Mouse (Mus musculus) hindbrain, embryonic 10.5 days (tissue): ENCODE results near the gene Nphp1. TPM values are rescaled to one million over a fixed set of nuclear protein-coding genes. Genes with fewer than 3 reads are reported as not detected.

Experiments used
- DNase-seq: peaks from one replicate; pipeline ENCODE4 v3.0.0-alpha.2; 2017; ENCODE audit warnings: low spot score
- H3K27ac ChIP-seq: fragments of 300-500 bp; sonication (generic); 2 replicates; pipeline ENCODE4 v1.5.1; 2016; ENCODE audit warnings: mild to moderate bottlenecking, moderate library complexity
- H3K27me3 ChIP-seq: fragments of 300-500 bp; sonication (generic); 2 replicates; pipeline ENCODE4 v1.6.1; 2016; ENCODE audit warnings: mild to moderate bottlenecking; ENCODE audit not compliant: poor library complexity, insufficient read depth, severe bottlenecking
- H3K36me3 ChIP-seq: fragments of 300-500 bp; sonication (generic); 2 replicates; pipeline ENCODE4 v1.6.1; 2016; ENCODE audit warnings: mild to moderate bottlenecking, moderate library complexity
- H3K4me1 ChIP-seq: fragments of 300-500 bp; sonication (generic); replicated peaks from 2 replicates; pipeline ENCODE4 v1.6.1; 2016; ENCODE audit warnings: mild to moderate bottlenecking
- H3K4me3 ChIP-seq: fragments of 300-500 bp; sonication (generic); 2 replicates; pipeline ENCODE4 v1.5.1; 2016; ENCODE audit warnings: mild to moderate bottlenecking, moderate library complexity
- H3K9me3 ChIP-seq: fragments of 300-500 bp; sonication (generic); 2 replicates; pipeline ENCODE4 v1.6.1; 2016; ENCODE audit warnings: mild to moderate bottlenecking, moderate library complexity
- WGBS: fragments of 180-500 bp; shearing (Covaris S2); methylation state at CpG from one replicate; pipeline ENCODE4 v1.1.7; 2016; 5-methylcytosine and 5-hydroxymethylcytosine counted together
- polyA plus RNA-seq: library from polyadenylated mRNA; unstranded; fragments of >200 nt; fragmentation: Nextera tagmentation; extraction: Ambion mirVana; gene quantifications from 2 replicates; pipeline ENCODE4 v1.2.1, GENCODE M21; 2016

Gene Nphp1
- polyA plus RNA-seq, 1 experiment from 2014 or later: 34.4 TPM

GRCm38 (mm10) chr2:127737885-127738284 lies 50.8 kb downstream of the Nphp1 start:
- Histone ChIP-seq H3K4me3 (no peak overlapping the region), H3K27me3 (no peaks in the 10 kb centered on the region), H3K36me3 (peaks cover 18% of the 10 kb centered on the region), H3K4me1 (peaks cover 7% of the 10 kb centered on the region), H3K9me3 (no peaks in the 10 kb centered on the region), H3K27ac (no peak overlapping the region)
- 73% methylated on average over 3 of the region's 3 CpGs for WGBS
- no peak for DNase-seq

DNA sequence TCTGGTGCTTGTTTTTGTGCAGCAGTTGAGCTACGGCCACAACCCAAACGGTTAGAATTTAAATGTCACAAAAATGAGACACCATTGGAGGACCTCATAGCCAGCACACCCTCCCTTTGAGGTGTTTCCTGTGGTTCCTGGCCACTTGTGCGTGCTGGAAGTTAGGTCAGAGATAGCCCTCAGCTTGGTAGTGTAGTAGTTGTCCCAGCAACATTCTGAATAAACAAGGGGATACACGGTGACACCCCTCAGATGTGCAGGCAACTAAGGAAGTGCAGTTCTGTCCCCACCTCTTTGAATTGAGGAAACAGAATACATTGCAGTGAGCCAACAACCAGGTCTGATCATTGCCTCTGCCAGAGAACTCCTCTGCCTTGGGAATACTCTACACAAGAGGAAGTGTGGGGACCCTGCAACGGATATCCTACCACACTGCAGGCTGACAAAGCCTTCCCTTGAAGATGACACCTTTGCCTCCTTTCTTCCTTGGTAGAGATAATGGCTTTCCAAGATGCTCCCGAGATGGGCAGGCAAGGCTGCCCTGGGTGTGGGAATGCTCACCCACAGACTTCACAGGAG lies 52.0 kb downstream of the Nphp1 start:
- H3K27ac ChIP-seq: no peak overlapping the region
- no peaks in the 10 kb centered on the region for H3K27me3 ChIP-seq
- H3K4me1 ChIP-seq: peaks cover 7% of the 10 kb centered on the region
- 85% methylated on average over 6 of the region's 6 CpGs for WGBS
- peaks cover 11% of the 10 kb centered on the region for H3K36me3 ChIP-seq
- H3K9me3 ChIP-seq: no peaks in the 10 kb centered on the region
- H3K4me3 ChIP-seq: no peak overlapping the region
- no peak for DNase-seq

- Histone ChIP-seq H3K4me3 (no peak overlapping the region), H3K9me3 (no peaks in the 10 kb centered on the region), H3K27me3 (peaks cover 6% of the 10 kb centered on the region), H3K36me3 (0 out of 2 replicates have a peak, but pooled peaks cover under 1% of the 10 kb centered on the region), H3K4me1 (peaks cover 4% of the 10 kb centered on the region), H3K27ac (no peak overlapping the region)
- WGBS: 85% methylated on average over 9 of the region's 9 CpGs
- no peak for DNase-seq
These were observed 53.1 kb downstream of the Nphp1 start for GRCm38 (mm10) chr2:127735512-127736145.

- DNase-seq: no peak
- Histone ChIP-seq H3K36me3 (no peaks in the 10 kb centered on the region), H3K27me3 (peaks cover 14% of the 10 kb centered on the region), H3K4me3 (no peak overlapping the region), H3K4me1 (peaks cover 11% of the 10 kb centered on the region), H3K9me3 (no peaks in the 10 kb centered on the region), H3K27ac (no peak overlapping the region)
- 82% methylated on average over 5 of the region's 5 CpGs for WGBS
These were observed 53.8 kb downstream of the Nphp1 start for GRCm38 (mm10) chr2:127734889-127735288.

- Histone ChIP-seq H3K36me3 (no peaks in the 10 kb centered on the region), H3K27ac (no peak overlapping the region), H3K27me3 (peaks cover 33% of the 10 kb centered on the region), H3K9me3 (no peaks in the 10 kb centered on the region), H3K4me3 (no peak overlapping the region), H3K4me1 (peaks cover 21% of the 10 kb centered on the region)
- DNase-seq: no peak
- WGBS: 41% methylated on average over 7 of the region's 7 CpGs
These were observed 58.2 kb downstream of the Nphp1 start for GRCm38 (mm10) chr2:127730301-127730997.

GRCm38 (mm10) chr2:127729671-127730070 lies 59.0 kb downstream of the Nphp1 start, which contains the start of gene Mall:
Gene Mall (minus strand): TSS chr2:127729932.
- WGBS: under 1% methylated on average over 26 of the region's 26 CpGs

GRCm38 (mm10) chr2:127728661-127729450 lies 59.8 kb downstream of the Nphp1 start:
- H3K4me3 ChIP-seq: no peak overlapping the region
- H3K9me3 ChIP-seq: no peaks in the 10 kb centered on the region
- peaks cover 28% of the 10 kb centered on the region for H3K4me1 ChIP-seq
- H3K27ac ChIP-seq: no peak overlapping the region
- peaks cover 33% of the 10 kb centered on the region for H3K27me3 ChIP-seq
- DNase-seq: no peak
- 32% methylated on average over 15 of the region's 15 CpGs for WGBS
- no peaks in the 10 kb centered on the region for H3K36me3 ChIP-seq

More at GRCm38 (mm10) chr2:127729671-127730070, 59.0 kb downstream of the Nphp1 start, which contains the start of gene Mall:
- peaks cover 22% of the 10 kb centered on the region for H3K4me1 ChIP-seq
- no peaks in the 10 kb centered on the region for H3K9me3 ChIP-seq
- no peaks in the 10 kb centered on the region for H3K36me3 ChIP-seq
- H3K27ac ChIP-seq: 0 out of 2 replicates have a peak within 1 kb of the TSS, but pooled peaks have one; percentile 13
- H3K4me3 ChIP-seq: peak within 1 kb of the TSS; percentile 41
- peak; percentile 19 for DNase-seq
- peaks cover 33% of the 10 kb centered on the region for H3K27me3 ChIP-seq

DNA sequence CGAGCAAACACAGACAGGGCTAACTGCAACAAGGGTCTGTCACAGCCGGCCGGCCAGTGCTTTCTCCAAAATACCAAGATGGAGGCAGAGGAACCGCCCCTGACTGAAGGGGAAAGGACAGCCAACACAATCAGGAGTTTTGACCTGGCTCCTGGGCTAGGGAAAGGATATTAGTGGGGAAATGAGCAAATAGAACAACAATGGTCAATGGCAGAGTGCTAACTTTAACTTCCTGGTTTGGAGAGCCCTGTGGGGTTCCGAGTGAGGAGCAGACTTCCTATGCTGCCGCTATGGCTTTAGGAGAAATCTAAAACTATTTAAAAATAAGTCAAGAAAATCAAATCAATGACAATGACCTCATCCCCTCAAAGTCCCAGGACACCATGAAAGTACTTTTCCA lies 60.6 kb downstream of the Nphp1 start:
- Histone ChIP-seq H3K9me3 (no peaks in the 10 kb centered on the region), H3K27ac (no peak overlapping the region), H3K27me3 (peaks cover 33% of the 10 kb centered on the region), H3K4me1 (peaks cover 30% of the 10 kb centered on the region), H3K4me3 (no peak overlapping the region), H3K36me3 (no peaks in the 10 kb centered on the region)
- no peak for DNase-seq
- 77% methylated on average over 6 of the region's 6 CpGs for WGBS

- Histone ChIP-seq H3K27ac (0 out of 2 replicates have a peak overlapping the region, but pooled peaks have one; percentile 45), H3K4me1 (peaks cover 40% of the 10 kb centered on the region), H3K9me3 (no peaks in the 10 kb centered on the region), H3K27me3 (peaks cover 2% of the 10 kb centered on the region; the same call in 1 of the 2 replicates), H3K36me3 (no peaks in the 10 kb centered on the region), H3K4me3 (no peak overlapping the region)
- DNase-seq: no peak
- 59% methylated on average over 4 of the region's 4 CpGs for WGBS
These were observed 65.5 kb downstream of the Nphp1 start for GRCm38 (mm10) chr2:127723193-127723592.

DNA sequence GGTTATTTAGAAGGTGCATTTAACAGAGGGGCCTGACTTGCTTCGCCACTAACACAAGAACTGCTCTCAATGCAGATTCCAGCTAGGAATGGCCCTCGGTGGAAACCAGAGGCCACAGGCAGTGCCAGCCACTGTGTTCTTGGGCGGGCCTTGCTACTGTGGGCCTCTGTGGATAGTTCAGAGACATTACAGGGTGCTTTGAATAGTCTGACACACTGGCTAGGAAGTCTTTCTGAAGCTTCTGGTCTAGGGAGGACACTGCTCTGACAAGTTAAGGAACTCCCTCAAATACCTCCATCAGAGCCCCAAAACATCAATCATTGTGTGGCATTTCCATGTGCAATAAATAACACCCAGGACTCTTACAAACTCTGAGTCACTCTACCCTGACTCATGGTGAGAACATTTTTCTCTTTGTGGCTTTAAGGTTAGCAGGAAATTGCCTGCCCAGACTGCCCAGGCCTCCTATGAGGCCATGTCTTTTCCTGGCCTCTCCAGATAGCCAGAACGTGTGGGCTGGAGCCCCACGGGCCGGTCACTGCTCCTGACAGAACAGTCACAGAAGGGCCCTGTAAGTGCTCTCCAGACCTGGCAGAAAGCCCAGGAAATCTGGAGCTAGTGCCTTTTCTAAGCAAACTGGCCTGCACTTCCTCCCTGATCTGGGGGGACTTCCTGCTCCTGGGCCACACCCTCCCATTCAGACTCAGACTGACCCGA lies 66.4 kb downstream of the Nphp1 start:
- H3K9me3 ChIP-seq: no peaks in the 10 kb centered on the region
- H3K27me3 ChIP-seq: no peaks in the 10 kb centered on the region
- 73% methylated on average over 7 of the region's 7 CpGs for WGBS
- H3K27ac ChIP-seq: peak overlapping the region; percentile 45; the same call in 1 of the 2 replicates
- H3K4me1 ChIP-seq: peaks cover 36% of the 10 kb centered on the region
- H3K4me3 ChIP-seq: no peak overlapping the region
- no peaks in the 10 kb centered on the region for H3K36me3 ChIP-seq
- DNase-seq: no peak

DNA sequence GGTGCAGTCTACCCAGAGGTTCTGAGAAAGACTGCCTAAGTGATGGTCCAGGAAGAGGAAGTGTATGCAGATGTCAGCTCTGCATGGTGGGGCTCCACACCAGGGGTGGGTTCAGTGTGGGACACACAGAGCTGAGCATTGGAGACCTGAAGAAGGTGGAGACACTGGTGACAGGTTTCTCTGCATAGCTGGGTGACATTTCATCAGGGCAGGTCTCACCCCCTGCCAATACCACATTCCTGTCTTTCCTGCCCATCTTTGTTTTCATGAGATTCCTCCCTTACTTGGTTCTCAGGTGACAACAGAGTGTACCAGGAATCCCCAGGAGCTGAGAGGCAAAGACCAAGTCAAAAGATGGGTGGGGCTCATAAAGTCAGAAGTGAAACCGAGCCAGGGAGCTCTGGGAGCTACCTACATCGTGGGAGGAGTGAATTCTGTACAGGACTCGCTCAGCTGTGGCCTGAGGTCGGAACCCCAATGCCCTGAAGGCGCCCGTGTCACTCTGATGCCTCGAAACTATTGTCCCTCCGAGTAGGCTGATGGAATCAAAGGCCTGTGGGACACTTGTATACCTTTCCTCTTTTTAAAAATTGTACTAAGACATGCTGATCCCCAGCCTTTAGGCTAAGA lies 69.7 kb downstream of the Nphp1 start:
- H3K36me3 ChIP-seq: no peaks in the 10 kb centered on the region
- WGBS: 54% methylated on average over 8 of the region's 8 CpGs
- DNase-seq: no peak

More for the DNA sequence above, 69.7 kb downstream of the Nphp1 start:
- no peaks in the 10 kb centered on the region for H3K27me3 ChIP-seq
- H3K4me1 ChIP-seq: peaks cover 37% of the 10 kb centered on the region
- H3K9me3 ChIP-seq: no peaks in the 10 kb centered on the region
- no peak overlapping the region for H3K4me3 ChIP-seq
- no peak overlapping the region for H3K27ac ChIP-seq
